Mouse (Mus musculus): ENCODE measurements at regions not wholly inside any gene's neighbourhood (a gene's known extent, or its start where the extent isn't known, plus 50 kb on each side); places are given as distances from the start of the nearest gene placed in this dataset.

DNA sequence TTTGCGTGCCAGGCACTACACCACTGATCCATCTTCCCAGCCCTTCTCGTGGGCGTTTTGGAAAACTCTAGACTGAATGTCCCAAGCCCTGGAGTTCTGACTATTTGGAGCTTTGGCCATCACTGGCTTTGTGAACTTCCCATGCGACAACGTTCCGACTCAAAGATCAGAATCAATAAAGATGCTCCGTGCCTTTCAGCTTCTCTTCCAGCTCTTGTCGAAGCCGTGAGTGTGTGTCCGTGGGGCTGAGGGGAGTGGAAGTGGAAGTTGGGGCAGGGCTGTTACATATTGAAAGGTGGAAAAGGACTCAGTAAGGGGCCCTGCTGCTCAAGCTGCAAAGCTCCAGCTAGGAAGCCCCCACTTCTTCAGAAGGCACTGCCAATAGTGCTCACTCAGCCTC lies 283.0 kb upstream of the Prox1 start:
- Histone ChIP-seq H3K4me1 (replicated peaks; ENCODE audit: low read depth, low read length) (peaks cover 8% of the 10 kb centered on the region), H3K27me3 (ENCODE audit: insufficient read depth, low read length) (peaks cover 3% of the 10 kb centered on the region; the same call in 1 of the 2 replicates), H3K9me3 (ENCODE audit: low read length) (no peaks in the 10 kb centered on the region), H3K4me3 (replicated peaks; ENCODE audit: low read length) (no peak overlapping the region), H3K36me3 (ENCODE audit: insufficient read depth, low read length) (no peaks in the 10 kb centered on the region)
- no peak for TF ChIP-seq NANOG (IDR thresholded peaks at IDR 0.05; ENCODE audit: borderline replicate concordance, low read length)

DNA sequence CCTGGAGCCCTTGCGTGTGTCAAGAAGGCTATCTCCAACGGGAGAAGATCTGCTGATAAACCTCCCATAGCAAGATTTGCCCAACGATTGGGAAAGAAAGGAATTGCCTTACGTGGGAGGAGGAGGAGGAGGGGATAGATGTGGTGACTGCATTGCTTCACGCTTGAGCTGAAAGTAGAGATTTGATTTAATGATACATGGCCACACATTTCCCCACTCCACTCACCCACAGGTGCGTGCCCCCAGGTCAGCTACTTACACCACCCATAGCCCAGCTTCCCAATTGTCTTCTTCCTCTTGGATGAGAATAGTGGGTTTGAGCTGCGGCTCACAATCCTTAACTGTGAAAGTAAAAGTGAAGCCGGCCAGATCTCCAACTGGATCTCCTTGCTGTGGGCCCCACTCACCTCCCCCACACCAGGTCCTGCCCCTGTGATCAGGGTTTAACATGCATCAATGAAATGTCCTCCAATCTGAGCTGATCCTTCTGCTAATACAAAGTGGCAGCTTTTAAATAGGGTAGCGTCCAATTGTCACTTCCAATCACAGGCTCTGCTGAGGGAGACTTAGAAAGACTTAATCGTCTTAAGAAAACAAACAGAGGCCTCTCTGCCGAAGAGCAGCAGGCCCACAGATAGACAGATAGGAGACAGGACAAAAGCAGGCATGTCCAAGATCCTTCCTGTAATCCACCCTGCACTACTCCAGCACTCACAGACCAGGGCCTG lies 281.8 kb upstream of the Prox1 start:
- no peak for TF ChIP-seq POU5F1 (IDR thresholded peaks at IDR 0.05; ENCODE audit: borderline replicate concordance, low read length)
- no peak for TF ChIP-seq NANOG (IDR thresholded peaks at IDR 0.05; ENCODE audit: borderline replicate concordance, low read length)
- TF ChIP-seq CTCF (conservative IDR thresholded peaks at IDR 0.05; ENCODE audit: low read length) = no peak
- Histone ChIP-seq H3K9me3 (ENCODE audit: low read length) (no peaks in the 10 kb centered on the region), H3K36me3 (ENCODE audit: insufficient read depth, low read length) (no peaks in the 10 kb centered on the region), H3K4me1 (replicated peaks; ENCODE audit: low read depth, low read length) (peaks cover 18% of the 10 kb centered on the region), H3K4me3 (replicated peaks; ENCODE audit: low read length) (no peak overlapping the region), H3K27me3 (ENCODE audit: insufficient read depth, low read length) (peaks cover 9% of the 10 kb centered on the region)

DNA sequence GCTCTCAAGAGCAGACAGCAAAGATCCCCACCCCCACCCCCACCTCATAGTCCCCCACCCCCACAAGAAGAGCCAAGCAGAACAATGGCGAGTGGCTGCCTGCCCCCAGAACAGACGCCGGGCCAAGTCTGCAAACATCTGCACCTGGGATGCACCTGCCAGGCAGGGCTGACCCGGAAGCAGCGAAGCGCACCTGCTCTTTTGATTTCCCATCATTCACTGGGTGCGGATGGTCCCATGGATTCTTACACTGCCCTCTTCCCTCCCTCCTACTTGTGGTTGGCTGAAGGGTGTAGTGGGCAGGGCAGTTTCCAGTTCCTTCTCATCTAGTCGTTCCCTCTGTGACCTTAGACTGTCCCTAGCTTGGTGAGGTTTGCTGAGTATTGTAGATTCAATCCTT lies 277.7 kb upstream of the Prox1 start:
- H3K9me3 ChIP-seq (ENCODE audit: low read length) = no peaks in the 10 kb centered on the region
- peaks cover 15% of the 10 kb centered on the region for H3K27me3 ChIP-seq (ENCODE audit: insufficient read depth, low read length)
- TF ChIP-seq POU5F1 (IDR thresholded peaks at IDR 0.05; ENCODE audit: borderline replicate concordance, low read length) (no peak), CTCF (conservative IDR thresholded peaks at IDR 0.05; ENCODE audit: low read length) (no peak), NANOG (IDR thresholded peaks at IDR 0.05; ENCODE audit: borderline replicate concordance, low read length) (no peak)
- no peak overlapping the region for H3K4me3 ChIP-seq (replicated peaks; ENCODE audit: low read length)
- peaks cover 19% of the 10 kb centered on the region for H3K4me1 ChIP-seq (replicated peaks; ENCODE audit: low read depth, low read length)
- no peaks in the 10 kb centered on the region for H3K36me3 ChIP-seq (ENCODE audit: insufficient read depth, low read length)

DNA sequence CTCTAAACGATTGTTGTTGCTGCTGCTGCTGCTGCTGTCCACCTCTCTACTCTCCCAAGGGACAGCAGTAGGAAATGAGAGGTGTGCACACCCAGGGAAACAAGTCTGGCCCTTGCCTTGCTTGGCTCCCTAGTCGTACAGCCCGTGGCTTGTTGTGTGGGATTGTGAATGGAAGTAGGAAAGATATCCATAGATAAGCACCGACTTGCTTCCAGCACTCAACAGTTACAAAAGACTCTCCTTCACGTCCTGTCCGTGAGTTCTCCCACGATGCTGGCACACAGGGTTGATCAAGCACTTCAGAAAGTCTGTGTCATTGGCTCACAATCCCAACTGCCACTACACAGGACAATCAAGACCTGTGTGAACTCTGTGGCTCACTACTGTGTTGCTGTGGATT lies 276.7 kb upstream of the Prox1 start:
- no peak for TF ChIP-seq NANOG (IDR thresholded peaks at IDR 0.05; ENCODE audit: borderline replicate concordance, low read length)
- TF ChIP-seq CTCF (conservative IDR thresholded peaks at IDR 0.05; ENCODE audit: low read length) = no peak
- Histone ChIP-seq H3K9me3 (ENCODE audit: low read length) (no peaks in the 10 kb centered on the region), H3K4me1 (replicated peaks; ENCODE audit: low read depth, low read length) (peaks cover 19% of the 10 kb centered on the region)

DNA sequence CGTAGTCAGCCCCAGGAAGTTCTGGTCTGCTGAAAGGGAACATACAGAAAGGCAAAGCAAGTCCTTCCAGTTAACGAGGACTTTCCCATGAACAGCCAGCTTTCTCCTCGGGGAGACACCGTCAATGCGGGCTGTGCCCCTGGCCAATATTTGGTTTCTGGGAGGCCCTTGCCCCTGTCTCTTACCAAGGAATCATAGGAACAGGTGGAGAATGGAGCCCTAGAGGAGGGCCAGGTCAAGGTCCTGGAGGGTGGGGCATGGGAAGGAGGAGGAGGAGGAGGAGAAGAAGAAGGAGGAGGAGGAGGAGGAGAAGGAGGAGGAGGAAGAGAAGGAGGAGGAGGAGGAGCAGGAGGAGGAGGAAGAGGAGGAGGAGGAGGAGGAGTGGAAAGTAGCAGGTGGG lies 276.2 kb upstream of the Prox1 start:
- Histone ChIP-seq H3K27me3 (ENCODE audit: insufficient read depth, low read length) (peaks cover 20% of the 10 kb centered on the region), H3K36me3 (ENCODE audit: insufficient read depth, low read length) (no peaks in the 10 kb centered on the region), H3K9me3 (ENCODE audit: low read length) (no peaks in the 10 kb centered on the region), H3K4me1 (replicated peaks; ENCODE audit: low read depth, low read length) (peaks cover 19% of the 10 kb centered on the region), H3K4me3 (replicated peaks; ENCODE audit: low read length) (no peak overlapping the region)
- TF ChIP-seq POU5F1 (IDR thresholded peaks at IDR 0.05; ENCODE audit: borderline replicate concordance, low read length) (no peak), CTCF (conservative IDR thresholded peaks at IDR 0.05; ENCODE audit: low read length) (no peak), NANOG (IDR thresholded peaks at IDR 0.05; ENCODE audit: borderline replicate concordance, low read length) (no peak)

More for the DNA sequence above, 276.7 kb upstream of the Prox1 start:
- Histone ChIP-seq H3K4me3 (replicated peaks; ENCODE audit: low read length) (no peak overlapping the region), H3K36me3 (ENCODE audit: insufficient read depth, low read length) (no peaks in the 10 kb centered on the region), H3K27me3 (ENCODE audit: insufficient read depth, low read length) (peaks cover 16% of the 10 kb centered on the region)

DNA sequence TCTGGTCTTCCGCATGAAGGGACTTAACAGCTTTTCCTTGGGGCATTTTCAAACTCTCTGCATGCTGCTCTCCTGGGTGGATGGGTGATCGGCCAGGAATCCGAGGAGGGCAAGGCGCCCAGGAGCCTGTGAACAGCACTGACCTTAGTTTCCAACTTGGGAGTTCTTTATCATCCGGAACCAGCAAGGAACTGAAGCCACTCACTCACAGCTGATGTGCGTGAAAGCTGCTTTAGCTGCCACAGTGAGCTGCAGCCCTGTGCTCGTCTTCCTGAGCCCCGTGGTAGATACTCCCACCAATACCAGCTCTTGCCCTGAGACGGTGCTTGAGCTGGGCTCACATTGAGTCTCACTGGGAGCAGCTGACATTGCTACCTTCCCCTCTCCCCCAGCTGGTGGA lies 273.9 kb upstream of the Prox1 start:
- TF ChIP-seq POU5F1 (IDR thresholded peaks at IDR 0.05; ENCODE audit: borderline replicate concordance, low read length) (no peak), NANOG (IDR thresholded peaks at IDR 0.05; ENCODE audit: borderline replicate concordance, low read length) (no peak), CTCF (conservative IDR thresholded peaks at IDR 0.05; ENCODE audit: low read length) (no peak)
- Histone ChIP-seq H3K9me3 (ENCODE audit: low read length) (no peaks in the 10 kb centered on the region), H3K36me3 (ENCODE audit: insufficient read depth, low read length) (no peaks in the 10 kb centered on the region), H3K27me3 (ENCODE audit: insufficient read depth, low read length) (peaks cover 28% of the 10 kb centered on the region), H3K4me3 (replicated peaks; ENCODE audit: low read length) (no peak overlapping the region), H3K4me1 (replicated peaks; ENCODE audit: low read depth, low read length) (peaks cover 19% of the 10 kb centered on the region)

DNA sequence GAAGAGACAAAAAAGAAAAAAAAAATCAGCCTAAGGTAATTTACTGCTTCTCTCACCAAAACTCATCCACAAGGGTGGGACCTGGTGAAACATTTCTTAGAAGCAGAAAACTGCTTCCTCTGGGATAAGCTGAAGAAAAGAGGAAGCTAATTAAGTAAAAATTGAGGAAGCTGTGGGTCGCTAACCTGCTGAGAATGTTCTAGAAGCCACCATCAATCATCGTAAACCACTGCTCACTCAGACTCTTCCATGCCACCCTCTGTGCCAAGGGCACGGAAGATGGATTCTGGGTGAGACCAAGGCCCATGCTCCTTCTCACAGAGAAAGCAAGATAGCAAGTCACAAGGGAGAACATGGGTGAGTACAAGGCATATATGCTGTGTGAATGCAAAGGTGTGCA lies 272.7 kb upstream of the Prox1 start:
- Histone ChIP-seq H3K36me3 (ENCODE audit: insufficient read depth, low read length) (no peaks in the 10 kb centered on the region), H3K27me3 (ENCODE audit: insufficient read depth, low read length) (peaks cover 33% of the 10 kb centered on the region), H3K4me1 (replicated peaks; ENCODE audit: low read depth, low read length) (peaks cover 14% of the 10 kb centered on the region), H3K9me3 (ENCODE audit: low read length) (no peaks in the 10 kb centered on the region), H3K4me3 (replicated peaks; ENCODE audit: low read length) (no peak overlapping the region)
- TF ChIP-seq CTCF (conservative IDR thresholded peaks at IDR 0.05; ENCODE audit: low read length) = no peak
- TF ChIP-seq NANOG (IDR thresholded peaks at IDR 0.05; ENCODE audit: borderline replicate concordance, low read length) = no peak
- no peak for TF ChIP-seq POU5F1 (IDR thresholded peaks at IDR 0.05; ENCODE audit: borderline replicate concordance, low read length)

DNA sequence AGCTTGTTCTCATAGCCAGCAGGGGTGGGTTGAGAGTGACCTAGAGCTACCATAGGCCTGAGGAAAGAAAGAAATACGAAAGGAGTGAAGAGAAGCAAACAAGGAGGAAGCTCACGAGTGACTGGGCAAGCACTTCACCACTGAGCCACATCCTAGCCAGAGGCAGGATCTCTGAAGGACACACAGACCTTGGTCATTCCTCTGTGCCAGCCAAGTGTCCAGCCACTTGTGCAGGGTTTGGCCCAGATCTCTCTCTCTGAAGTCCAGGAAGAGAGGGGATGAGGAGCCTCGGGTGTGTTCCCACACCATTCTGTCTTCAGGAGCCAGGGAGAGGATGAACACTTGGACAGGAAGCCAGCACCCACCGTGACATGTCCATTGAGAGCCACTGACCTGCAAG lies 271.7 kb upstream of the Prox1 start:
- Histone ChIP-seq H3K9me3 (ENCODE audit: low read length) (no peaks in the 10 kb centered on the region), H3K4me3 (replicated peaks; ENCODE audit: low read length) (no peak overlapping the region), H3K4me1 (replicated peaks; ENCODE audit: low read depth, low read length) (peaks cover 6% of the 10 kb centered on the region), H3K36me3 (ENCODE audit: insufficient read depth, low read length) (no peaks in the 10 kb centered on the region), H3K27me3 (ENCODE audit: insufficient read depth, low read length) (peaks cover 30% of the 10 kb centered on the region)
- no peak for TF ChIP-seq POU5F1 (IDR thresholded peaks at IDR 0.05; ENCODE audit: borderline replicate concordance, low read length)
- no peak for TF ChIP-seq NANOG (IDR thresholded peaks at IDR 0.05; ENCODE audit: borderline replicate concordance, low read length)
- no peak for TF ChIP-seq CTCF (conservative IDR thresholded peaks at IDR 0.05; ENCODE audit: low read length)

DNA sequence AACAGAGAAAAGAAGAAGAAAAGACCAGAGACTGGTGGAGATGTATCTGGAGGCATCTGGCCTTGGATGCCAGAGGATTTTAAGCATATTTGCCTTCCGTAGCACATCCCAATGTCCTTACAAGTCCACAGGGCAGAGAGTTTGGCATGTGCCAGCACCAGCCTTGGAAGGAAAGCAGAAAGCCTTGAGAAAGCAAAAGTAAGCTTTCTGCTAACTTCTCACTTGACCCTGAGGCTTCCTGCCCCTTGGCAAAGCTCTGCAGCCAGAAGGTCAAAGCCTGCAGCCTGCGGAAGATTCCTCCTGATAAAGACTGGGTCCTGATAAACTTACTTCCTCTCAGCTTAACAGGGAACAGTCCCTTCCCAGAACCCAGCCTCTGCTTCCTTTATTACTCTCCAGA lies 268.3 kb upstream of the Prox1 start:
- peaks cover 25% of the 10 kb centered on the region for H3K27me3 ChIP-seq (ENCODE audit: insufficient read depth, low read length)
- H3K36me3 ChIP-seq (ENCODE audit: insufficient read depth, low read length) = no peaks in the 10 kb centered on the region
- H3K9me3 ChIP-seq (ENCODE audit: low read length) = no peaks in the 10 kb centered on the region
- no peak overlapping the region for H3K4me3 ChIP-seq (replicated peaks; ENCODE audit: low read length)
- TF ChIP-seq CTCF (conservative IDR thresholded peaks at IDR 0.05; ENCODE audit: low read length) = no peak
- no peak for TF ChIP-seq POU5F1 (IDR thresholded peaks at IDR 0.05; ENCODE audit: borderline replicate concordance, low read length)
- no peak for TF ChIP-seq NANOG (IDR thresholded peaks at IDR 0.05; ENCODE audit: borderline replicate concordance, low read length)
- H3K4me1 ChIP-seq (replicated peaks; ENCODE audit: low read depth, low read length) = no peaks in the 10 kb centered on the region

Measured in E14TG2a.4 (cell line).